Mouse (Mus musculus): ENCODE measurements around the gene Neurl3.
A peak's percentile ranks its signal among the peaks of the same experiment; 100 is the strongest.

Neurl3 gene

GRCm38 (mm10) chr1:36260418-36260817 is 14.1 kb downstream of the Neurl3 start:
- DNase-seq (ENCODE audit: extremely low spot score, low read depth, low spot score) = no peak

DNA sequence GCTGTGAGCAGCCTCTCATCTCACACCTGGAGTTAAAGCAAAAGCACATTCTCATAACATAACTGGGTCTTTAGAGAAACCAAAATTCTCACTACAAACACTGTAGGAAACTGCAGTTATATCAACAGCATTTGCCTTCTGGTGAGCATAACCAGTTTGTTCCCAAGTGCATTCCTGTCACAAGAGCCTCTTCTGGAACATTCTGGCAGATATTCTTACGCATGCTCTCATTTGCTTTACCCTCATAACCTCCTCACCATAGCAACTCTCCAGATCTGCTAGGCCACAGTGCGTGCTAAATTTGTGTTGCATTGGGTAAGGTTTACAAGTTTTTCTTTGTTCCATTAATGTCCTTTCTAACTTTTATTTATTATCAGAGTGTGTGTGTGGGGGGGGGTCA is 15.2 kb downstream of the Neurl3 start:
- DNase-seq (ENCODE audit: extremely low spot score, low read depth, low spot score) = no peak

GRCm38 (mm10) chr1:36258631-36259030 is 15.8 kb downstream of the Neurl3 start:
- no peak for DNase-seq (ENCODE audit: extremely low spot score, low read depth, low spot score)

- no peak for DNase-seq (ENCODE audit: extremely low spot score, low read depth, low spot score)
These were observed 17.2 kb downstream of the Neurl3 start for GRCm38 (mm10) chr1:36257276-36257675.

GRCm38 (mm10) chr1:36255871-36256640 is 18.4 kb downstream of the Neurl3 start:
- no peak for DNase-seq (ENCODE audit: extremely low spot score, low read depth, low spot score)

DNA sequence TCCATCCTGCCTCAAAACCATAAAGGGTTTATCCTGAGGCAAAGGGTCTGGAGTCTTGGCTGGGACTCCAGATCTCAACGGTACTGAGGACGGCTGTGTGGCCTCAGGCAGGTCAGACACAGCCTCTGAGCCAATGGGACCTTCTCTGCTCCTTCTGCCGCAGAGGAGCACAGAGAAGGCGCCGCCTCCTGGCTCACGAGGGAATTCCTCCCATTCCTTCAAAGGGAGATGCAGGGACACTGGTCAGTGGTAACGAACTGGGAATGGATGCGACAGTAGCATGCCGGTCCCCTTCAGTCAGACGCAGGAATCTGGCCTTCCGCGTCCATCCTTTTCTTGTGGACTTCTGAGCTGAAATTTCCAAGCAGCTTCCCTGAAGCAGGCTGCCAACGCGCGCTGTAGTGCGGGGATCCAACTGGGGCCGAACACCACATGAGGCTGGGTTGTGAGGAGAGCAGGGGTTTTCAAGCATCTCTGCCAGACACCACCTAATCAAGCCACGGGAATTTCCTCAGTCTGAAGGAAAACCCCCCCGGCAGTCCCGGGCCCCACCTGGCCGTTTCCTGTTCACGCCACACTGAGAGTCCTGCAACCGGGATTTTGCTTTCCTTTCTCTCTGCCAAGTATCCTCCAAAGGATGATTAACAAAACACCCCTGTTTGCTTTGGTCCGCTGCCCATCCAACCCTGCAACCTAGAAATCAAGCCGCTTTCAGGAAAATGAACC is 19.7 kb downstream of the Neurl3 start:
- DNase-seq (ENCODE audit: extremely low spot score, low read depth, low spot score) = no peak

GRCm38 (mm10) chr1:36252791-36253190 is 21.7 kb downstream of the Neurl3 start:
- peak; percentile 75 for DNase-seq (ENCODE audit: extremely low spot score, low read depth, low spot score)

- DNase-seq (ENCODE audit: extremely low spot score, low read depth, low spot score) = no peak
These were observed 23.1 kb downstream of the Neurl3 start for GRCm38 (mm10) chr1:36251426-36251825.

DNA sequence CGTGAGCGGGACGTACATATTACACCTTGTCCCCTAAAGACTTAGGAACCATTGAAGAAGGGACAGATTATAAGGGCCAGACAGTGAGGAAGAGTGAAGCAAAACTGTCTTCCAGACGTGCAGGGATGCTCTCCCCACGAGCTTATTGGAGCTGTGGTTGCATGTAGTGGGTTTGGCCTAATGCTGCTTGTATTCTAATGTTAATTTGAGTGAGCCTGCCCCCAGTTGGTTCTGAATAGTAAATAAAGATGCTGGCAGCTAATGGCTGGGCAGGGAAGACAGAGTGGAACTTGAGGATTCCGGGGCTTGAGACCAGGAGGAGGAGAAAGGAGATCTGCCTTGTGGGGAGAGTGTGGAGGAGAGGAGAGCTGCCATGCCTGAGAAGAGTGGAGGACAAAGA is 27.8 kb downstream of the Neurl3 start:
- no peak for DNase-seq (ENCODE audit: extremely low spot score, low read depth, low spot score)

- no peak for DNase-seq (ENCODE audit: extremely low spot score, low read depth, low spot score)
These were observed 29.7 kb downstream of the Neurl3 start for GRCm38 (mm10) chr1:36244828-36245215.

- peak; percentile 44 for DNase-seq (ENCODE audit: extremely low spot score, low read depth, low spot score)
These were observed 30.2 kb downstream of the Neurl3 start, which contains the start of gene Uggt1 for GRCm38 (mm10) chr1:36244058-36244827. Uggt1 (minus strand) TSS chr1:36244720.

- DNase-seq (ENCODE audit: extremely low spot score, low read depth, low spot score) = no peak
These were observed 30.9 kb downstream of the Neurl3 start for GRCm38 (mm10) chr1:36243447-36244057.

- no peak for DNase-seq (ENCODE audit: extremely low spot score, low read depth, low spot score)
These were observed 32.5 kb downstream of the Neurl3 start for GRCm38 (mm10) chr1:36241903-36242429.

DNA sequence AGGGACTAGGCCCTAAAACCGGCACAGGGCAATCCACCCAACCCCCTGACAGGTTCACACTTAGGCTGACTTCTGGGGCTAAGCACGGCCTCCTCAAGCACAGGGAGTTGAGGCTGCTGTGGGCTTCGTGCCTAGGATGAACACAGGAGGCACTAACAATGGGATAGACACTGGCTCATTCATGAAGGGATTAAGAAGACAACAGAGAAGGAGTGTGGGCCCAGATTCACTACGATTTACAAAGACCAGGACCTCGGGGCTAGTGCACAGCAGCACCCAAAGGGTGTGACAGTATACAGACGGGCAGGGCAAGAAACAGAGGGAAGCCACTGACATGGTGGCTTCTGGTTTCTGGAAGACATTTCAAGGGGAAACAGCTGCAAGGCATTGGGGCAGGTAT is 34.3 kb downstream of the Neurl3 start:
- no peak for DNase-seq (ENCODE audit: extremely low spot score, low read depth, low spot score)

DNA sequence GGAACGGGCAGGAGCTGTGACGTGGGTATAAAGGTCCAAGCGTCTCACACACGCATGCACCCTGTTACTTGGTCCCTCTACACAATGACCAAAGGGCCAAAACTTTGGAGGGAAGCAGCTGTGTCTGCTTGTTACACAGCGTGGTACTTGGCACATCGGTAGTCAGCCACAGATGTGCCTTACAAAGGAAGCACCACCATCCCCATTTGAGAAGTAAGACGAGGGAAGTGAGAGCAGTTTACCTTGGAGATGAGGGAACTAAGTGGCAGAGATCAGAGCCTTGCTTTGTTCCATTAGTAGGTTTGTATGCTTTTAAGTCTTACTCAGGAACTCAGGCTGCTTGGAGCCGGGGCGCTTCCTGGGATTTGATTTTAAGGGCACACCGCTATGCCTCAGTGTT is 35.1 kb downstream of the Neurl3 start:
- no peak for DNase-seq (ENCODE audit: extremely low spot score, low read depth, low spot score)

- no peak for DNase-seq (ENCODE audit: extremely low spot score, low read depth, low spot score)
These were observed 38.6 kb downstream of the Neurl3 start for GRCm38 (mm10) chr1:36235855-36236254.

GRCm38 (mm10) chr1:36235057-36235639 is 39.3 kb downstream of the Neurl3 start:
- no peak for DNase-seq (ENCODE audit: extremely low spot score, low read depth, low spot score)

DNA sequence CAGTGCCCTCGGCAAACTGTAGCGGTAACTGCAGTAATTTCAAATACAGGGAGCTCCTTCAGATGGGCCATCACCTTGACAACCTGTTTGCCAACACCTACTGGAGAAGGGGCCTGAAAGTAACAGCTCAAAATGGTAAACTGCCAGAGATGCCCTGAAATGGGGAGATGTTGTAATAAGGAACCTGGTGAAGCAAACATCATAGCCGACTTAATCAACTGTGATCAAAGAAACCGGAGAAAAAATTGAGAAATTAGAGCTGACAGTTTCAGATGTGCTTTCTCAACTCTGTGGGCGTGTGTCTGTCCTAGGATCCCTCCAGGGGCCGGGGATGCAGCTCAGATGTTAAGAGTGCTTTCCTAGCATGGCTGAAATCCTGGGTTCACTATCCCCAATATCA is 41.3 kb downstream of the Neurl3 start:
- no peak for DNase-seq (ENCODE audit: extremely low spot score, low read depth, low spot score)

DNA sequence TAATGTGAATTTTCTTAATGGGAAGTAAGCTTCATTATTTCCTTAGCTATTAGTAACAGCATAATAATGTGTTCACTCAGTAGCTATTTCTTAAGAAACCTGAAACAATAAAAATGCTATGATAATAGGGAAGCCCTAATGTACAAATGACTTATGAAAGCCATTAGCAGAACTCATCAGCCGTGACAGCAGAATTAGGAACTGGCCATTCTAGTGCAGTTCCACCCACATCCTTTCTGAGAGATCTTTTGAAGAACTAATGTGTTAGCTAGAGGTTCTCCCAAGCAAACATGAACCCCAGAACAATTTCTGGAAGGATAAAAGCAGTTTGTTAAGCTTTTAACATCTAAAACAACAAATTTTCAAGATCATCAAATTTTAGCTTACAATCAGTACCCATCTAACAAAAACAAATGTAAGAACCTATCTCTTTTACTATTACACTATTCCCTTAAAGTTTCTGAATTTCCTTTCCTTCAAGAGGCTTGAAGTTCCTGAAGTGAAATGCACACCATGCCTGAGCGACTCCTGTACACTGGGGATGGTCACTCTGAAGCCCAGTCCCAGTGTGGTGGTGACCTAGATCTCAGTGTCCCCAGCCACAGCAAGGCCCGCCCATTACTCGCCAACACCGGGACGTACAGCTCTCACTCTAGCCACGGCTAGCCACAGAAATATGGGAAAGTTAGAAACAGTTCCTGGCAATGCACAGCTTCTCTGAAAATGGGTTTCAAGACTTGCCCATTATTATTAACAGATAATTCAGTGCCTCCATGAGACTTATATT is 43.4 kb downstream of the Neurl3 start:
- no peak for DNase-seq (ENCODE audit: extremely low spot score, low read depth, low spot score)

DNA sequence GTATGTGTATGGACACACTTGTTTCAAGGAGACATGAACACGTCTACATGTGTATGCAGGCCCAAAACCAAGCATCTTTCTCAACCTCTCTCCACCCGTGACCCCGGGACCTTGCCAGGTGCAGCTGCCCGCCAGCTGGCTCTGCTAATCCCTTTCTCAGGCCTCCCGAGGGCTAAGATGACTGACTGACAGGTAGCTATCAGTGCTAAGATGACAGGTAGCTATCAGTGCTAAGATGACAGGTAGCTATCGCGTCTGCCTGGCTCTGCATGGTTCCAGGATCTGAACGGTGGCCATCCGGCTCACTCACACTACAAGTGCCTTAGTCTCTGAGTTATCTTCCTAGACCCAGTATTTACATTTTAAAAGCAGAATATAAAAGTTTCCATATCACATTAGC is 46.0 kb downstream of the Neurl3 start:
- DNase-seq (ENCODE audit: extremely low spot score, low read depth, low spot score) = no peak
